Mouse (Mus musculus) layer of hippocampus, postnatal 36 days (tissue): Measurements from ENCODE around the gene Ccdc124. TPM values are rescaled to one million over a fixed set of nuclear protein-coding genes. Genes with fewer than 3 reads are reported as not detected.

Source experiments
- DNase-seq, 2 experiments: peaks; one replicate each; pipeline ENCODE4 v3.0.0; 2022
- microRNA-seq, 2 experiments: library from miRNA; unstranded; fragments of <30 nt; microRNA quantifications; one replicate each; pipeline ENCODE4 v1.2.0; 2021
- total RNA-seq, 2 experiments: library from RNA; stranded (reverse); gene quantifications; 2 replicates each; pipeline ENCODE4 v1.2.3; 2021

The Ccdc124 gene
- total RNA-seq, 2 experiments from 2014 or later, result 83.4 to 95.4 TPM

- DNase-seq, result no peak
Measured at GRCm38 (mm10) chr8:70820101-70820935, 53.4 kb downstream of the Ccdc124 start.

Small RNAs within 50 kb of the gene (microRNA-seq; reads per million reads assigned to microRNA genes)
- gene Mir7067, result 0.85 to 1.5 reads per million in 2 experiments

Other genes with a start within 250 kb of the Ccdc124 start
- gene Gdf15, start 241.5 kb downstream of the Ccdc124 start, total RNA-seq, result not detected
- gene Pgpep1, start 213.5 kb downstream of the Ccdc124 start, total RNA-seq, result 10 to 100 TPM; 23.1 TPM
- gene Lsm4, start 200.7 kb downstream of the Ccdc124 start, total RNA-seq, result 10 to 100 TPM; 60.3 to 68.5 TPM
- gene Jund, start 175.0 kb downstream of the Ccdc124 start, total RNA-seq, result 100 to 1,000 TPM; 157 to 183 TPM
- gene Iqcn, start 170.5 kb downstream of the Ccdc124 start, total RNA-seq, result under 1 TPM; 0.08 to 0.10 TPM
- not detected for gene Gm3336, start 155.4 kb downstream of the Ccdc124 start, total RNA-seq
- gene Pde4c, start 150.2 kb downstream of the Ccdc124 start, total RNA-seq, result 1 to 10 TPM; 1.5 to 2.4 TPM
- gene Rab3a, start 119.3 kb downstream of the Ccdc124 start, total RNA-seq, result 100 to 1,000 TPM; 729 to 765 TPM
- 10 to 100 TPM; 34.3 to 35.8 TPM for gene Mpv17l2, start 113.0 kb downstream of the Ccdc124 start, total RNA-seq
- 100 to 1,000 TPM; 153 to 158 TPM for gene Pik3r2, start 97.2 kb downstream of the Ccdc124 start, total RNA-seq
- gene Mast3, start 68.9 kb downstream of the Ccdc124 start, total RNA-seq, result 100 to 1,000 TPM; 452 to 459 TPM
- gene Il12rb1, start 65.5 kb downstream of the Ccdc124 start, total RNA-seq, result under 1 TPM; 0.56 to 0.87 TPM
- gene Arrdc2, start 34.2 kb downstream of the Ccdc124 start, total RNA-seq, result 10 to 100 TPM; 18.5 to 25.6 TPM
- 10 to 100 TPM; 16.9 to 17.7 TPM for gene Kcnn1, start 10.7 kb downstream of the Ccdc124 start, total RNA-seq
- gene Slc5a5, start 18.8 kb upstream of the Ccdc124 start, total RNA-seq, result 1 to 10 TPM; 8.1 to 8.9 TPM
- 100 to 1,000 TPM; 659 to 685 TPM for gene Rpl18a, start 23.5 kb upstream of the Ccdc124 start, total RNA-seq
- gene Map1s, start 32.0 kb upstream of the Ccdc124 start, total RNA-seq, result 10 to 100 TPM; 87.3 to 89.7 TPM